Mouse (Mus musculus) testis, adult 2 months (tissue): ENCODE measurements at regions not wholly inside any gene's neighbourhood (a gene's known extent, or its start where the extent isn't known, plus 50 kb on each side); places are given as distances from the start of the nearest gene placed in this dataset.

Experiments
- CTCF ChIP-seq: fragments of 200-500 bp; IDR thresholded peaks from 2 replicates; pipeline ENCODE4 v1.5.1; 2012; ENCODE audit warnings: low read depth, mild to moderate bottlenecking, inconsistent platforms, low read length, moderate library complexity; ENCODE audit not compliant: control insufficient read depth, insufficient read depth, insufficient replicate concordance
- POLR2A ChIP-seq: fragments of 200-500 bp; IDR thresholded peaks from 2 replicates; pipeline ENCODE4 v1.6.1; 2012; ENCODE audit warnings: low read depth, mild to moderate bottlenecking, inconsistent platforms, low read length, moderate library complexity; ENCODE audit not compliant: control insufficient read depth

GRCm38 (mm10) chr13:102065274-102065640, 297.2 kb upstream of the Pik3r1 start:
- TF ChIP-seq POLR2A (no peak), CTCF (no peak)
